Mouse (Mus musculus) lung, embryonic 15.5 days (tissue): ENCODE measurements around the gene Ceacam10. TPM values are rescaled to one million over a fixed set of nuclear protein-coding genes. Genes with fewer than 3 reads are reported as not detected.
"Not testable (repeated sequence)": the region's sequence is repeated elsewhere in the genome, so short reads cannot be mapped to it uniquely, and the experiment has no call there.

Experiments used
- ATAC-seq: fragments of 200-750 bp; cut with Nextera tagmentation; 2 replicates; pipeline ENCODE4 v1.8.0; 2017; ENCODE audit warnings: moderate number of reproducible peaks, borderline replicate concordance; ENCODE audit not compliant: low FRiP score, low TSS enrichment; ENCODE audit errors: extremely low read depth
- H3K27ac ChIP-seq: fragments of 300-500 bp; sonication (generic); 2 replicates; pipeline ENCODE4 v1.5.1; 2015; ENCODE audit warnings: moderate library complexity, mild to moderate bottlenecking, inconsistent platforms
- H3K27me3 ChIP-seq: fragments of 300-500 bp; sonication (generic); 2 replicates; pipeline ENCODE4 v1.6.1; 2015; ENCODE audit warnings: inconsistent platforms
- H3K36me3 ChIP-seq: fragments of 300-500 bp; sonication (generic); 2 replicates; pipeline ENCODE4 v1.6.1; 2015; ENCODE audit warnings: inconsistent platforms
- H3K4me1 ChIP-seq: fragments of 300-500 bp; sonication (generic); 2 replicates; pipeline ENCODE4 v1.6.1; 2015; ENCODE audit warnings: inconsistent platforms
- H3K4me2 ChIP-seq: fragments of 300-500 bp; sonication (generic); 2 replicates; pipeline ENCODE4 v1.6.1; 2015; ENCODE audit warnings: inconsistent platforms, mild to moderate bottlenecking, moderate library complexity
- H3K4me3 ChIP-seq: fragments of 300-500 bp; sonication (generic); 2 replicates; pipeline ENCODE4 v1.5.1; 2015; ENCODE audit warnings: mild to moderate bottlenecking, inconsistent platforms
- H3K9ac ChIP-seq: fragments of 300-500 bp; sonication (generic); 2 replicates; pipeline ENCODE4 v1.6.1; 2015; ENCODE audit warnings: inconsistent platforms
- H3K9me3 ChIP-seq: fragments of 300-500 bp; sonication (generic); 2 replicates; pipeline ENCODE4 v1.6.1; 2016; ENCODE audit warnings: inconsistent platforms
- whole genome bisulfite sequencing: fragments of 180-500 bp; shearing (Covaris S2); methylation state at CpG from one replicate; pipeline ENCODE4 v1.1.7; 2015; 5-methylcytosine and 5-hydroxymethylcytosine counted together
- polyA plus RNA-seq: library from polyadenylated mRNA; unstranded; fragments of >200 nt; fragmentation: Nextera tagmentation; extraction: Ambion mirVana; gene quantifications from 2 replicates; pipeline ENCODE4 v1.2.1, GENCODE M21; 2015

Ceacam10 gene
- 0.15 TPM in 1 of 2 replicates, not detected in the other for polyA plus RNA-seq

GRCm38 (mm10) chr7:24776918-24777317 is at the start of gene Ceacam10:
Gene Ceacam10 (plus strand): TSS chr7:24777206.
- H3K4me2 ChIP-seq, H3K36me3 ChIP-seq, H3K4me1 ChIP-seq, H3K9ac ChIP-seq, H3K4me3 ChIP-seq, H3K27ac ChIP-seq, H3K27me3 ChIP-seq, ATAC-seq, H3K9me3 ChIP-seq: not testable (repeated sequence)
- WGBS: 26% methylated on average over 4 of the region's 4 CpGs

- 17% methylated on average over 17 of the region's 17 CpGs for WGBS
- H3K36me3 ChIP-seq: no peaks in the 10 kb centered on the region
- no peak overlapping the region for H3K27ac ChIP-seq
- no peaks in the 10 kb centered on the region for H3K9me3 ChIP-seq
- no peaks in the 10 kb centered on the region for H3K27me3 ChIP-seq
- peaks cover 6% of the 10 kb centered on the region; the same call in 1 of the 2 replicates for H3K4me1 ChIP-seq
- no peak overlapping the region for H3K9ac ChIP-seq
- 0 out of 2 replicates have a peak overlapping the region, but pooled peaks have one; percentile 12 for H3K4me2 ChIP-seq
- ATAC-seq: no peak
- no peak overlapping the region for H3K4me3 ChIP-seq
Observed at GRCm38 (mm10) chr7:24735970-24736670, 40.9 kb upstream of the Ceacam10 start.

- 24% methylated on average over 4 of the region's 4 CpGs for WGBS
- no peaks in the 10 kb centered on the region for H3K27me3 ChIP-seq
Observed at GRCm38 (mm10) chr7:24750695-24751094, 26.3 kb upstream of the Ceacam10 start.

GRCm38 (mm10) chr7:24751610-24752009 is 25.4 kb upstream of the Ceacam10 start:
- 88% methylated on average over 2 of the region's 2 CpGs for whole genome bisulfite sequencing
- no peak for ATAC-seq
- Histone ChIP-seq H3K9ac (no peak overlapping the region), H3K27ac (no peak overlapping the region), H3K4me3 (no peak overlapping the region), H3K9me3 (no peaks in the 10 kb centered on the region), H3K36me3 (no peaks in the 10 kb centered on the region), H3K27me3 (no peaks in the 10 kb centered on the region), H3K4me1 (no peaks in the 10 kb centered on the region), H3K4me2 (no peak overlapping the region)

More at GRCm38 (mm10) chr7:24750695-24751094, 26.3 kb upstream of the Ceacam10 start:
- Histone ChIP-seq H3K27ac (no peak overlapping the region), H3K4me2 (no peak overlapping the region), H3K4me3 (no peak overlapping the region), H3K4me1 (no peaks in the 10 kb centered on the region), H3K9me3 (no peaks in the 10 kb centered on the region), H3K36me3 (no peaks in the 10 kb centered on the region), H3K9ac (no peak overlapping the region)
- no peak for ATAC-seq

GRCm38 (mm10) chr7:24753476-24753875 is 23.5 kb upstream of the Ceacam10 start:
- no peak for ATAC-seq
- H3K27ac ChIP-seq: no peak overlapping the region
- H3K4me2 ChIP-seq: no peak overlapping the region
- no peaks in the 10 kb centered on the region for H3K36me3 ChIP-seq
- no peaks in the 10 kb centered on the region for H3K4me1 ChIP-seq
- no peaks in the 10 kb centered on the region for H3K27me3 ChIP-seq
- H3K9ac ChIP-seq: no peak overlapping the region
- 54% methylated on average over 5 of the region's 5 CpGs for WGBS
- H3K4me3 ChIP-seq: no peak overlapping the region
- no peaks in the 10 kb centered on the region for H3K9me3 ChIP-seq

GRCm38 (mm10) chr7:24758520-24758919 is 18.5 kb upstream of the Ceacam10 start:
- H3K9me3 ChIP-seq: no peaks in the 10 kb centered on the region
- ATAC-seq: no peak
- H3K4me1 ChIP-seq: no peaks in the 10 kb centered on the region
- H3K27ac ChIP-seq: no peak overlapping the region
- H3K4me2 ChIP-seq: no peak overlapping the region
- H3K36me3 ChIP-seq: no peaks in the 10 kb centered on the region
- 62% methylated on average over 1 of the region's 1 CpGs for WGBS
- no peaks in the 10 kb centered on the region for H3K27me3 ChIP-seq
- no peak overlapping the region for H3K9ac ChIP-seq
- no peak overlapping the region for H3K4me3 ChIP-seq

GRCm38 (mm10) chr7:24760211-24760610 is 16.8 kb upstream of the Ceacam10 start, which contains the start of gene Cd177:
Gene Cd177 (minus strand): TSS chr7:24760311.
- Histone ChIP-seq H3K4me3 (no peak within 1 kb of the TSS), H3K4me1 (no peaks in the 10 kb centered on the region), H3K27me3 (no peaks in the 10 kb centered on the region), H3K27ac (no peak within 1 kb of the TSS), H3K36me3 (no peaks in the 10 kb centered on the region), H3K9ac (no peak within 1 kb of the TSS), H3K9me3 (no peaks in the 10 kb centered on the region), H3K4me2 (no peak within 1 kb of the TSS)
- WGBS: 51% methylated on average over 6 of the region's 6 CpGs
- ATAC-seq: no peak

- no peaks in the 10 kb centered on the region for H3K4me1 ChIP-seq
- H3K9me3 ChIP-seq: no peaks in the 10 kb centered on the region
- no peak overlapping the region for H3K27ac ChIP-seq
- no peaks in the 10 kb centered on the region for H3K36me3 ChIP-seq
- H3K4me3 ChIP-seq: no peak overlapping the region
- no peak for ATAC-seq
- 52% methylated on average over 6 of the region's 6 CpGs for WGBS
- H3K4me2 ChIP-seq: no peak overlapping the region
- no peaks in the 10 kb centered on the region for H3K27me3 ChIP-seq
- no peak overlapping the region for H3K9ac ChIP-seq
Observed at GRCm38 (mm10) chr7:24761161-24761560, 15.8 kb upstream of the Ceacam10 start.

GRCm38 (mm10) chr7:24762574-24762973 is 14.4 kb upstream of the Ceacam10 start:
- Histone ChIP-seq H3K9ac (no peak overlapping the region), H3K27me3 (no peaks in the 10 kb centered on the region), H3K4me2 (no peak overlapping the region), H3K36me3 (no peaks in the 10 kb centered on the region), H3K4me1 (no peaks in the 10 kb centered on the region), H3K4me3 (no peak overlapping the region), H3K9me3 (no peaks in the 10 kb centered on the region), H3K27ac (no peak overlapping the region)
- ATAC-seq: no peak
- WGBS: 79% methylated on average over 8 of the region's 8 CpGs

GRCm38 (mm10) chr7:24771361-24771760 is 5.6 kb upstream of the Ceacam10 start:
- H3K9me3 ChIP-seq: no peaks in the 10 kb centered on the region
- no peaks in the 10 kb centered on the region for H3K27me3 ChIP-seq
- H3K4me2 ChIP-seq: no peak overlapping the region
- no peak overlapping the region for H3K4me3 ChIP-seq
- H3K27ac ChIP-seq: no peak overlapping the region
- no peaks in the 10 kb centered on the region for H3K36me3 ChIP-seq
- no peak overlapping the region for H3K9ac ChIP-seq
- no peak for ATAC-seq
- H3K4me1 ChIP-seq: no peaks in the 10 kb centered on the region

GRCm38 (mm10) chr7:24773942-24774535 is 3.0 kb upstream of the Ceacam10 start:
- WGBS: 29% methylated on average over 3 of the region's 3 CpGs
- Histone ChIP-seq H3K27me3 (no peaks in the 10 kb centered on the region), H3K36me3 (no peaks in the 10 kb centered on the region), H3K9ac (no peak overlapping the region), H3K4me3 (no peak overlapping the region), H3K4me2 (no peak overlapping the region), H3K27ac (no peak overlapping the region), H3K9me3 (no peaks in the 10 kb centered on the region), H3K4me1 (no peaks in the 10 kb centered on the region)
- no peak for ATAC-seq

GRCm38 (mm10) chr7:24776145-24776544 is 861 bp upstream of the Ceacam10 start:
- ATAC-seq: no peak
- Histone ChIP-seq H3K9me3 (no peaks in the 10 kb centered on the region), H3K27ac (no peak overlapping the region), H3K9ac (no peak overlapping the region), H3K27me3 (no peaks in the 10 kb centered on the region), H3K4me3 (no peak overlapping the region), H3K4me2 (no peak overlapping the region), H3K4me1 (no peaks in the 10 kb centered on the region), H3K36me3 (no peaks in the 10 kb centered on the region)
- WGBS: 66% methylated on average over 2 of the region's 2 CpGs
